10 mouse cellular contexts compared by ENCODE assay signal in the genomic region with DNA sequence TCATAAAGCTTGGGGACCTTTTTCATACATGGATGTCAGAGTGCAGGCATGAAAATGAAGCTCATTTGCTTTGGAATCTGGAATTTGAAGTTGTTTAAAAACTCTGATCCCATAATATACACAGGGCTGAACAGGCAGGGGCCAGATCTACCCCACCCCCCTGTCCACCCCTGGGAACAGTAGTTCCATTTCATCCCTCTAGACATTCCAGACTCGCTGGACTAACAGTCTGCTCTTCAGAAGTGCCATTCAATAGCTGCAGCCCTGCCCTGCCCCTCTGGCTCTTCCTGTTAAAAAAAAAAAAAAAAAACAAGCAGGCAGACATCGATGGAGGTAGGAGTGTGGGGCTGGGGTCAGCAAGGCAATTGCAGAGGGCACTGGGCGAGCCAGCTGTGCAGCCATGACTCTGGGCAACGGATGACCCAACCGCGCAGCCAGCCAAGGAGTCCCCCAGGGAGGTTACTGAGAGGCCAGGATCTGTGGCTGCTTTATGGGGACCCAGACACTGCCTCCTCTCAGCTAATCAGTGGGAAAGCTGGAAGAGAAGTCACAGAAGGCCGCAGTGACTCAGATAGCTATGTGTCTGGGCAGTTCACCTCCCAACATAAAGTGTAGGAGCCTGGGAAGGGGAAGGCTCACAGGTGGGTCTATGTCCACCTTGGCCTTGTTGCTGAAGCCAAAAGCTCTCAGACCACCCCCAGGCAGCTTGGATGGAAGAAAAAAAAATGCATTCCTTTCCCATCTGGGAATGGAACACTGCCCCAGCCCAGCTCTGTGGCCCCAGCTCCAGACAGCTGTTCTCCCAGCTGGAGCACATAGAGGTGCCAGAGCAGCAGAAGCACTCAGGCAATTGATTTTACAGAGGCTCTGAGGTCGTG. TPM values are rescaled to one million over a fixed set of nuclear protein-coding genes. Genes with fewer than 3 reads are reported as not detected.
DNase-seq lines count a peak whose midpoint lies in the region; ATAC-seq and TF ChIP-seq lines count a peak whose summit lies in the region.
"Had no signal": no experiment of that assay in that cellular context is flagged by ENCODE, and none has a peak within 500 bp of the region (broad histone marks: within the 10 kb centered on the region; RNA-seq: fewer than 3 reads in every experiment).

No protein-coding gene starts in this region.

- ATAC-seq in lung, embryonic 14.5 days (ENCODE audit: insufficient read depth) = no peak; the same call in 1 of the 2 replicates
- peak; percentile 88 for ATAC-seq in stomach, embryonic 14.5 days (ENCODE audit: insufficient number of reproducible peaks, insufficient read depth, low FRiP score, low read depth)
- no peak for ATAC-seq in forebrain, embryonic 16.5 days

- peak; percentile 45 for DNase-seq in adrenal gland, postnatal 10 days
- no peak for DNase-seq in adrenal gland, adult 18-20 months (ENCODE audit: low spot score in 2 of 2)
- peak; percentile 53 for DNase-seq in lung, embryonic 14.5 days
- no peak for DNase-seq in lung, adult 2 months
- peak; percentile 51 for DNase-seq in heart, postnatal 25 days (ENCODE audit: low spot score)
- no peak for DNase-seq in layer of hippocampus, postnatal 36 days
- DNase-seq: cerebellum, postnatal 25 days had no signal

- 27% methylated on average over 8 of the region's 8 CpGs for WGBS in lung, embryonic 14.5 days
- WGBS in lung, adult 2 months = 37% methylated on average over 8 of the region's 8 CpGs
- WGBS in stomach, embryonic 14.5 days = 25% methylated on average over 8 of the region's 8 CpGs
- 71% methylated on average over 8 of the region's 8 CpGs for WGBS in forebrain, embryonic 16.5 days

- H3K27ac ChIP-seq in lung, embryonic 14.5 days (ENCODE audit: low read depth) = peak overlapping the region; percentile 69; the same call in 1 of the 2 replicates
- peak overlapping the region; percentile 91 for H3K27ac ChIP-seq in stomach, embryonic 14.5 days (ENCODE audit: low read length)
- no peak overlapping the region for H3K27ac ChIP-seq in forebrain, embryonic 16.5 days (ENCODE audit: low read length)
- H3K27ac ChIP-seq: macrophage had no signal

- no peaks in the 10 kb centered on the region for H3K36me3 ChIP-seq in lung, embryonic 14.5 days (ENCODE audit: insufficient read depth)
- H3K36me3 ChIP-seq in stomach, embryonic 14.5 days (ENCODE audit: control insufficient read depth, insufficient read depth, low read length) = no peaks in the 10 kb centered on the region
- no peaks in the 10 kb centered on the region for H3K36me3 ChIP-seq in forebrain, embryonic 16.5 days (ENCODE audit: control insufficient read depth, insufficient read depth)

- no peaks in the 10 kb centered on the region for H3K27me3 ChIP-seq in lung, embryonic 14.5 days (ENCODE audit: insufficient read depth, low read length)
- H3K27me3 ChIP-seq in stomach, embryonic 14.5 days (ENCODE audit: control insufficient read depth, insufficient read depth, low read length) = no peaks in the 10 kb centered on the region
- H3K27me3 ChIP-seq in forebrain, embryonic 16.5 days (replicated peaks; ENCODE audit: control insufficient read depth, insufficient read depth, low read length) = no peaks in the 10 kb centered on the region

- no peak overlapping the region for H3K4me2 ChIP-seq in lung, embryonic 14.5 days
- peak overlapping the region; percentile 12; the same call in 1 of the 2 replicates for H3K4me2 ChIP-seq in stomach, embryonic 14.5 days (replicated peaks; ENCODE audit: low read depth, low read length)
- H3K4me2 ChIP-seq in forebrain, embryonic 16.5 days (ENCODE audit: low read length) = no peak overlapping the region

- no peak for TF ChIP-seq CTCF in lung, embryonic 14.5 days (IDR thresholded peaks at IDR 0.05; ENCODE audit: low read depth)
- no peak for TF ChIP-seq CTCF in lung, adult 2 months (IDR thresholded peaks at IDR 0.05; ENCODE audit: insufficient read depth, low read length)

- H3K9me3 ChIP-seq in lung, embryonic 14.5 days (ENCODE audit: low read depth, low read length) = no peaks in the 10 kb centered on the region
- H3K9me3 ChIP-seq in stomach, embryonic 14.5 days (ENCODE audit: control insufficient read depth, low read depth, low read length) = no peaks in the 10 kb centered on the region
- H3K9me3 ChIP-seq in forebrain, embryonic 16.5 days (ENCODE audit: control insufficient read depth, low read length) = no peaks in the 10 kb centered on the region

- H3K4me1 ChIP-seq in lung, embryonic 14.5 days (ENCODE audit: insufficient read depth) = no peaks in the 10 kb centered on the region; the same call in 1 of the 2 replicates
- H3K4me1 ChIP-seq in lung, adult 2 months (ENCODE audit: control insufficient read depth, insufficient read depth, low read length) = 0 out of 2 replicates have a peak, but pooled peaks cover 2% of the 10 kb centered on the region
- H3K4me1 ChIP-seq in stomach, embryonic 14.5 days (ENCODE audit: control insufficient read depth, insufficient read depth, low read length) = peaks cover 16% of the 10 kb centered on the region; the same call in 1 of the 2 replicates
- peaks cover 8% of the 10 kb centered on the region; the same call in 1 of the 2 replicates for H3K4me1 ChIP-seq in forebrain, embryonic 16.5 days (replicated peaks; ENCODE audit: control insufficient read depth, insufficient read depth, low read length)

- TF ChIP-seq POLR2A in lung, adult 2 months (IDR thresholded peaks at IDR 0.05; ENCODE audit: borderline replicate concordance, extremely low read depth, low read depth, low read length) = no peak

- intact Hi-C loops in heart, postnatal 25 days (cut with DNase I) = no loop called here

- H3K9ac ChIP-seq in lung, embryonic 14.5 days = no peak overlapping the region
- no peak overlapping the region for H3K9ac ChIP-seq in stomach, embryonic 14.5 days (replicated peaks; ENCODE audit: low read depth, low read length)
- no peak overlapping the region for H3K9ac ChIP-seq in forebrain, embryonic 16.5 days (replicated peaks; ENCODE audit: low read depth, low read length)

- H3K4me3 ChIP-seq in lung, embryonic 14.5 days (ENCODE audit: low read depth, low read length) = no peak overlapping the region
- no peak overlapping the region for H3K4me3 ChIP-seq in lung, adult 2 months (replicated peaks; ENCODE audit: extremely low read depth, low read depth, low read length)
- H3K4me3 ChIP-seq in stomach, embryonic 14.5 days (ENCODE audit: low read depth, low read length) = no peak overlapping the region
- H3K4me3 ChIP-seq in forebrain, embryonic 16.5 days (replicated peaks; ENCODE audit: low read length) = no peak overlapping the region

RNA-seq across cellular contexts. Expression of gene Loxl4, which starts 26.2 kb away (rescaled TPM):
- total RNA-seq in adrenal gland, postnatal 10 days (2021) = 1 to 10 TPM; 1.8 to 2.7 TPM
- total RNA-seq in adrenal gland, adult 18-20 months (2021) = 10 to 100 TPM in 1 of 2 experiments, 1 to 10 TPM in 1; 2.0 to 11.5 TPM
- 0.50 and 0.64 TPM in 2 replicates for polyA plus RNA-seq in lung, embryonic 14.5 days (2014; fragmentation: Nextera tagmentation; extraction: Ambion mirVana)
- 1.8 and 2.5 TPM in 2 replicates for polyA plus RNA-seq in lung, adult 2 months (2012; rRNA removed)
- 1 to 10 TPM; 1.2 to 1.3 TPM for total RNA-seq in heart, postnatal 25 days (2021)
- polyA plus RNA-seq in stomach, embryonic 14.5 days (2014; fragmentation: Nextera tagmentation; extraction: Ambion mirVana) = 3.0 TPM in 2 replicates
- 0.12 and 0.13 TPM in 2 replicates for polyA plus RNA-seq in forebrain, embryonic 16.5 days (2015; fragmentation: Nextera tagmentation; extraction: Ambion mirVana)
- total RNA-seq in layer of hippocampus, postnatal 36 days (2021) = under 1 TPM; 0.15 to 0.35 TPM
- polyA plus RNA-seq: macrophage had no signal

Comparison
In these comparisons a context has a peak if more than half of its experiments do, and no peak if none do; other contexts are left out.
1. DNase-seq: peak in adrenal gland, postnatal 10 days (single experiment), lung, embryonic 14.5 days (single experiment) and heart, postnatal 25 days (single experiment); none in adrenal gland, adult 18-20 months (0 of 2), lung, adult 2 months (single experiment) and layer of hippocampus, postnatal 36 days (0 of 2).